Mouse (Mus musculus): ENCODE measurements around the gene Gm10644. TPM values are rescaled to one million over a fixed set of nuclear protein-coding genes. Genes with fewer than 3 reads are reported as not detected.

Gene Gm10644
- polyA plus RNA-seq, 1 experiment = 1.1 TPM

DNA sequence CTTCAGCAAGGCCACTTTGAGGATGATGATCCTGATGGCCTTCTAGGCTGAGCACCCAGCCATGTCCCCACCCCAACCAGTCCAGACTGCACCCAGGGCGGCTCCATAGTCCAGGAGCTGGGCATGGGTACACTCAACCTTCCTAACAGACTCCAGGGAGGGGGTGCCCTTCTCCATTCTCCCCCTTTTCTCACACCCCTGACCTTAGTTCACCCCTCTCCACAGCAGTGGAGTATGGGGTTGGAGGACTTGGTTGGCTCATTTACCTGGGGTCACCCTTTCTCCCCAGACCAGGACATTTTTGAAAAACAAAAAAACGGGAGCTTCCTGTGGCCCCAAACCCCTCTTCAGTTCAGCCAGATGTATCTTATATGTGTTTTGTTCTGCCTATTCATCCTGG lies 44.8 kb upstream of the Gm10644 start:
- Histone ChIP-seq H3K4me3 (ENCODE audit: control insufficient read depth, insufficient read depth, low read length) (no peak overlapping the region), H3K27me3 (ENCODE audit: control insufficient read depth, insufficient read depth, low read length) (no peaks in the 10 kb centered on the region), H3K36me3 (ENCODE audit: control insufficient read depth, insufficient read depth, low read length) (no peaks in the 10 kb centered on the region), H3K27ac (ENCODE audit: control insufficient read depth, insufficient read depth, low read length) (no peak overlapping the region), H3K4me1 (replicated peaks; ENCODE audit: control insufficient read depth, insufficient read depth, low read length) (peaks cover 39% of the 10 kb centered on the region)
- no peak for TF ChIP-seq CTCF (IDR thresholded peaks at IDR 0.05; ENCODE audit: borderline replicate concordance, control insufficient read depth, extremely low read depth, insufficient read depth, low read length, poor library complexity)
- no peak for TF ChIP-seq POLR2A (IDR thresholded peaks at IDR 0.05; ENCODE audit: control insufficient read depth, extremely low read depth, insufficient read depth, low read length, poor library complexity)
- WGBS = 84% methylated on average over 2 of the region's 2 CpGs
- no peak for DNase-seq

DNA sequence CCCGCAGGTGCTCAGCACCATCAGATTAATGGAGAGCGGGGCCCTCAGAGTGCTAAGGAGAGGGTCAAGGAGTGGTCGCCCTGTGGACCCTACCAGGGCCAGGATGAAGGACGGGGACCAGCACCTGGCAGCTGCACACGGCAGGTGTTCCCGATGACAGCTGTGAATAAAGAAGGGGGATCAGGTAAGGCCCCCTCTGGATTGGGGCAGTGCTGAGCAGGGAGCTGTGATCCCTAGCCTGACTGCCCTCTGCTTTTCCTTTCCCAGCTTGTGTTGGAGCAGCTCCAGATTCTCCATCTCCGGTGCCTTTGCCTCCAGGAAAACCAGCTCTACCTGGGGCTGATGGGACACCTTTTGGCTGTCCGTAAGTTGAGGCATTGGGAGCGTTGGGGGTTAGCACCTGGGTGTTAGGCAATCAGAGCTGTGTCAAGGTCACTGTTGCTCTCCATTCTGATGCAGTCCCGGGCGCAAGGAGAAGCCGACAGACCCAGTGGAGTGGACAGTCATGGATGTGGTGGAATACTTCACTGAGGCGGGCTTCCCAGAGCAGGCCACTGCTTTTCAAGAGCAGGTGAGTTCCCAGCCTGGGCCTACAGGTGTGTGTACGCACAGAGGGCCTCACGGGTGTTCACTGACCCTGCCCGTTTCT lies 44.2 kb upstream of the Gm10644 start:
- H3K27me3 ChIP-seq (ENCODE audit: control insufficient read depth, insufficient read depth, low read length) = no peaks in the 10 kb centered on the region
- peaks cover 37% of the 10 kb centered on the region for H3K4me1 ChIP-seq (replicated peaks; ENCODE audit: control insufficient read depth, insufficient read depth, low read length)
- DNase-seq = no peak
- TF ChIP-seq POLR2A (IDR thresholded peaks at IDR 0.05; ENCODE audit: control insufficient read depth, extremely low read depth, insufficient read depth, low read length, poor library complexity) = no peak
- no peak for TF ChIP-seq CTCF (IDR thresholded peaks at IDR 0.05; ENCODE audit: borderline replicate concordance, control insufficient read depth, extremely low read depth, insufficient read depth, low read length, poor library complexity)
- peak overlapping the region; percentile 97 for H3K4me3 ChIP-seq (ENCODE audit: control insufficient read depth, insufficient read depth, low read length)
- H3K27ac ChIP-seq (ENCODE audit: control insufficient read depth, insufficient read depth, low read length) = no peak overlapping the region
- H3K36me3 ChIP-seq (ENCODE audit: control insufficient read depth, insufficient read depth, low read length) = no peaks in the 10 kb centered on the region
- WGBS = 88% methylated on average over 16 of the region's 16 CpGs

DNA sequence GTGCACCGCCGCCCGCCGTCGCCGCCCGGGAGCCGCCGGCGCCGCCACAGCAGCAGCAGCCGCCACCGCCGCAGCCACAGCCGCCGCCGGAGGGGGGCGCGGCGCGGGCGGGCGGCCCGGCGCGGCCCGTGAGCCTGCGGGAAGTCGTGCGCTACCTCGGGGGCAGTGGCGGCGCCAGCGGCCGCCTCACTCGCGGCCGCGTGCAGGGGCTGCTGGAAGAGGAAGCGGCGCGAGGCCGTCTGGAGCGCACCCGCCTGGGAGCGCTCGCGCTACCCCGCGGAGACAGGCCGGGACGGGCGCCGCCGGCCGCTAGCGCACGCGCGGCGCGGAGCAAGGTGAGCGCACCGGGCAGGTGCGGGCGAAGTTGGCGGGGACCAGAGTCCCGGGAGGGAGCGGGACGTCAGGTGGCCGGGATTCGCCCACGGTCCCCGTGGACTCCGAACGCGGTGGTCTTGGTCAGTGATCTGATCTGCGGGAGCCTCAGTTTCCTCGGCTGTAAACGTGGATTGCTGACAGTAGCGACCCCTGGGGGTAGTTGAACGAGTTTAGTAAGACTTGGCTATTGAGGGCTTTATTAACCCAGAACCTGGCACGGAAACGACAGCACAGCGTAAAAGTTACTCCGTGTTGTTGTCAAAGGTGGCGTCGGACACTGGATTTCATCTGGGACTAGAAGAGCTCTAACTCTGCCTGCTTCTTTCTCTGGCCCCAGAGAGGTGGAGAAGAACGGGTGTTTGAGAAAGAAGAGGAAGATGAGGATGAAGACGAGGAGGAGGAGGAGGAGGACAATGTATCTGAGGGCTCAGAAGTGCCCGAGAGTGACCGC lies 43.4 kb upstream of the Gm10644 start:
- peaks cover 32% of the 10 kb centered on the region for H3K4me1 ChIP-seq (replicated peaks; ENCODE audit: control insufficient read depth, insufficient read depth, low read length)
- peak; percentile 80 for DNase-seq
- 18% methylated on average over 92 of the region's 92 CpGs for WGBS

DNA sequence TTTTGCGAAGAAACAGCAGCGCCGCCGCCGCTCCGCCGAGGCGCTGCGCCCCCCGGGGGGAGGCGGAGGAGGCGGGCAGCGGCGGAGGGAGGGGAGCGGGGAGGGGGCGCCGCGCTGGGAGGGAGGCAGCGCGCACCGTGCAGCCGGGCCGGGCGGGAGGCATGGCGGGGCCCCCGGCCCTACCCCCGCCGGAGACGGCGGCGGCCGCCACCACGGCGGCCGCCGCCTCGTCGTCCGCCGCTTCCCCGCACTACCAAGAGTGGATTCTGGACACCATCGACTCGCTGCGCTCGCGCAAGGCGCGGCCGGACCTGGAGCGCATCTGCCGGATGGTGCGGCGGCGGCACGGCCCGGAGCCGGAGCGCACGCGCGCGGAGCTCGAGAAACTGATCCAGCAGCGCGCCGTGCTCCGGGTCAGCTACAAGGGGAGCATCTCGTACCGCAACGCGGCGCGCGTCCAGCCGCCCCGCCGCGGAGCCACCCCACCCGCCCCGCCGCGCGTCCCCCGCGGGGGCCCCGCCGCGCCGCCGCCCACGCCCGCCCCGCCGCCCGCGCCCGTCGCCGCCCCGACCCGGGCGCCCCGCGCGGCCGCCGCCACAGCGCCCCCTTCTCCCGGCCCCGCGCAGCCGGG lies 42.6 kb upstream of the Gm10644 start, which contains the start of gene Samd1:
Gene Samd1, plus strand, starts transcription at position 162 of the 631 bp plus-strand sequence.
- no peak for TF ChIP-seq CTCF (IDR thresholded peaks at IDR 0.05; ENCODE audit: borderline replicate concordance, control insufficient read depth, extremely low read depth, insufficient read depth, low read length, poor library complexity)
- TF ChIP-seq POLR2A (IDR thresholded peaks at IDR 0.05; ENCODE audit: control insufficient read depth, extremely low read depth, insufficient read depth, low read length, poor library complexity) = no peak
- peak; percentile 59 for DNase-seq
- 13% methylated on average over 110 of the region's 112 CpGs for whole genome bisulfite sequencing
- Histone ChIP-seq H3K4me3 (ENCODE audit: control insufficient read depth, insufficient read depth, low read length) (peak within 1 kb of the TSS; percentile 97), H3K36me3 (ENCODE audit: control insufficient read depth, insufficient read depth, low read length) (no peaks in the 10 kb centered on the region), H3K4me1 (replicated peaks; ENCODE audit: control insufficient read depth, insufficient read depth, low read length) (peaks cover 25% of the 10 kb centered on the region), H3K27me3 (ENCODE audit: control insufficient read depth, insufficient read depth, low read length) (no peaks in the 10 kb centered on the region), H3K27ac (ENCODE audit: control insufficient read depth, insufficient read depth, low read length) (no peak within 1 kb of the TSS; the same call in 1 of the 2 replicates)

More for the DNA sequence above, 43.4 kb upstream of the Gm10644 start:
- peak overlapping the region; percentile 97 for H3K4me3 ChIP-seq (ENCODE audit: control insufficient read depth, insufficient read depth, low read length)
- TF ChIP-seq CTCF (IDR thresholded peaks at IDR 0.05; ENCODE audit: borderline replicate concordance, control insufficient read depth, extremely low read depth, insufficient read depth, low read length, poor library complexity) = peak; percentile 82; the same call in 1 of the 2 replicates
- 0 out of 2 replicates have a peak, but pooled peaks have one; percentile 38 for TF ChIP-seq POLR2A (IDR thresholded peaks at IDR 0.05; ENCODE audit: control insufficient read depth, extremely low read depth, insufficient read depth, low read length, poor library complexity)
- H3K27ac ChIP-seq (ENCODE audit: control insufficient read depth, insufficient read depth, low read length) = no peak overlapping the region
- no peaks in the 10 kb centered on the region for H3K36me3 ChIP-seq (ENCODE audit: control insufficient read depth, insufficient read depth, low read length)
- no peaks in the 10 kb centered on the region for H3K27me3 ChIP-seq (ENCODE audit: control insufficient read depth, insufficient read depth, low read length)

DNA sequence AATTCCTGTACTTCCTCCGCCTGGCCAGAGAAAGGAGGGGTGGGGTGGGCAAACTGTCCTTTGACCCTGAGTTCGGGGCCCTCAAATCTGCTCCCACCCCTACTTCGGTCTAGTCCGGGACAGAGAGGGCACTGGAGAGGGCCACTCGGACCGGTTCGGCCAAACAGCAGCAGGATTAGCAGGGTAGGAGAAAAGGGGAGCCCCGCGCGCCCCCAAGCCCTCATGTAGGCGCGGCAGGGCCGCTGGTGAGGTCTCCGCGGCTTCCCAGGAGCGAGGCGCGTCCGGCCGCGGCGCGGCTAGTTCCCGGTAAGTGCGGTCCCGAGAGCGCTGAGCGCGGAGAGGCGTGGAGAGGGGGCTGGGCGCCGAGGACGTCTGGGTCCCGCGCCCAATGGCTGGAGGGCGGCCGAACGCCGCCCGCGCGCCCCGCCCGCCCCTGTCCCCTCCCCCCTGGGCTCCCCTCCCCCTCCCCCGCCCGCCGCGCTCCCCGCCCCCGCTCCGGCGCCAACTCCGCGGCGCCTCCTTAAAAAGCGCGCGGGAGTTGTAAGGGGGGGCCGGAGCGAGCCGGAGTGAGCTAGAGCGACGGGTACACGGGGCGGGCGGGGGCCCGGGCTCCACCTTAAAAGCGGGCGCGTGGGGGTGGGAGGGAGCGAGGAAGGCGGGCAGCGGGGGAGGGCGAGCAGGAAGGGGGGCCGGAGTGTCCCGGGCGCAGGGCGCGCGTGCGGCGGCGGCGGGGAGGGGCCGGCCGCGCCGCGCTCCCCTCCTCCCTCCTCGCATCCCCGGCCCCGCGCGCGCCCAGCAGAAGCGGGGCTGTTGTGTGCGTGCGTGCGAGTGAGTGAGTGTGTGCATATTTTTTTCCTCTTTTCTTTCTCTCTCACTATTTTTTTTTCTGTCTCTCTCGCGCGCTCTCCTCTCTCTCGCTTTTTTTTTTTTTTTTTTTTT lies 41.8 kb upstream of the Gm10644 start:
- Histone ChIP-seq H3K4me1 (replicated peaks; ENCODE audit: control insufficient read depth, insufficient read depth, low read length) (peaks cover 19% of the 10 kb centered on the region), H3K27me3 (ENCODE audit: control insufficient read depth, insufficient read depth, low read length) (no peaks in the 10 kb centered on the region), H3K36me3 (ENCODE audit: control insufficient read depth, insufficient read depth, low read length) (0 out of 2 replicates have a peak, but pooled peaks cover under 1% of the 10 kb centered on the region), H3K4me3 (ENCODE audit: control insufficient read depth, insufficient read depth, low read length) (peak overlapping the region; percentile 50), H3K27ac (ENCODE audit: control insufficient read depth, insufficient read depth, low read length) (no peak overlapping the region; the same call in 1 of the 2 replicates)
- 0 out of 2 replicates have a peak, but pooled peaks have one; percentile 19 for TF ChIP-seq CTCF (IDR thresholded peaks at IDR 0.05; ENCODE audit: borderline replicate concordance, control insufficient read depth, extremely low read depth, insufficient read depth, low read length, poor library complexity)
- TF ChIP-seq POLR2A (IDR thresholded peaks at IDR 0.05; ENCODE audit: control insufficient read depth, extremely low read depth, insufficient read depth, low read length, poor library complexity) = 0 out of 2 replicates have a peak, but pooled peaks have one; percentile 40
- DNase-seq = peak; percentile 75
- under 1% methylated on average over 68 of the region's 103 CpGs for WGBS

All from thymus, adult 2 months (tissue).